Mouse (Mus musculus) erythroblast, embryonic 14.5 days (primary cell): ENCODE results near the gene Pip4k2a.

Source experiments
- GATA1 ChIP-seq: IDR thresholded peaks from 2 replicates; pipeline ENCODE4 v1.6.1; 2012; ENCODE audit warnings: low read length, inconsistent platforms, mixed read lengths
- TAL1 ChIP-seq: IDR thresholded peaks from 3 replicates; pipeline ENCODE4 v1.6.1; 2012; ENCODE audit warnings: low read length, inconsistent platforms, mixed read lengths

- TF ChIP-seq GATA1 (no peak), TAL1 (no peak)
Measured at GRCm38 (mm10) chr2:18952102-18952673, 45.7 kb downstream of the Pip4k2a start.
